Mouse (Mus musculus): ENCODE measurements around the gene Mllt6.

Gene Mllt6

GRCm38 (mm10) chr11:97666221-97666620 lies 3.0 kb downstream of the Mllt6 start:
- DNase-seq (ENCODE audit: low read depth in 2 of 2, low spot score in 2 of 2) = no peak

- no peak for DNase-seq (ENCODE audit: low read depth in 2 of 2, low spot score in 2 of 2)
Measured at GRCm38 (mm10) chr11:97666794-97667193, 3.6 kb downstream of the Mllt6 start.

- DNase-seq (ENCODE audit: low read depth in 2 of 2, low spot score in 2 of 2) = no peak
Measured at GRCm38 (mm10) chr11:97668160-97668559, 4.9 kb downstream of the Mllt6 start.

GRCm38 (mm10) chr11:97669268-97669667 lies 6.1 kb downstream of the Mllt6 start:
- DNase-seq (ENCODE audit: low read depth in 2 of 2, low spot score in 2 of 2) = no peak

GRCm38 (mm10) chr11:97669829-97670228 lies 6.6 kb downstream of the Mllt6 start:
- DNase-seq (ENCODE audit: low read depth in 2 of 2, low spot score in 2 of 2) = no peak

DNA sequence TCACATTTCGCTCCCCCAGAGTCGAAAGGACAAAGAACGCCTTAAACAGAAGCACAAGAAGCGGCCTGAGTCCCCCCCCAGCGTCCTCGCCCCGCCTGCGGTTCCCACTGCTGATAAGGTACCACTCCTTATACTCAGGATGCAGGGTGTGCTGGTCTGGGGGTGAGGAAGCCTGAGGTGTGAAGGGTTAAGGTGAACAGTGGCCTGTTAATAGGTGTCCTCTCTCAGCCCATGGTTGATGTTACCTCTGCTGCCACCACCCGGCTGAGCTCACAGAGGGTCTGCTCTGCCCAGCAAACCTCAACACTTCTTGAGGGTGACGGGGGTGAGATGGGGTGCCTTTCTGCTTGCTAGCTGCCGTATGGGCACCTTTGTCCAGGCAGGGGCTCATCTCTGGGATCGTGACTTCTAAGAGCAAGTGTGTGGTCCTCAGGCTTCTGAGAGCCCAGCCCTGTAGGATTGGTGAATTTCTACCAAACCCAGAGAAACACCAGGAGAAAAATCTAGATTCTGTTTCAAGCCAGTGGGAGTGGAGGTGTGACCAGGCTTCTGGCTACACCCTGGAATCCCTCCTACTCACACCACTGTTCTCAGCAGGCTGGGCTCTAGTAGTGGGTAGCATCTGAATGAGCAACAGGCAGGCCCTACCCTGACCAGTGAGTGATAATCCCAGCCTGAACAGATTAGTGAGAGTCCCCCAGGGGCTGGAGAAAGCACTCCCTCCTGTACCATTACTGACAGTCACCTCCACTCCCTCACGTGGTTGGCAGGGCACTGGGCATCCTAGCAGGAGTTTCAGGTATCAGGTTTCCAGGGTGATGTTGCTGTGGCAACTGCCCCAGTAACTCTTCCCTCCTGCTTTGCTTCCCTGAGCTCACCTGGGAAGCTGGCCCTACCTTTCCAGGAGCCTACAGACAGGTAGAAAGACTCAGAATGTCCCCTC lies 7.3 kb downstream of the Mllt6 start:
- no peak for DNase-seq (ENCODE audit: low read depth in 2 of 2, low spot score in 2 of 2)

- DNase-seq (ENCODE audit: low read depth in 2 of 2, low spot score in 2 of 2) = no peak
Measured at GRCm38 (mm10) chr11:97671177-97671527, 7.9 kb downstream of the Mllt6 start.

DNA sequence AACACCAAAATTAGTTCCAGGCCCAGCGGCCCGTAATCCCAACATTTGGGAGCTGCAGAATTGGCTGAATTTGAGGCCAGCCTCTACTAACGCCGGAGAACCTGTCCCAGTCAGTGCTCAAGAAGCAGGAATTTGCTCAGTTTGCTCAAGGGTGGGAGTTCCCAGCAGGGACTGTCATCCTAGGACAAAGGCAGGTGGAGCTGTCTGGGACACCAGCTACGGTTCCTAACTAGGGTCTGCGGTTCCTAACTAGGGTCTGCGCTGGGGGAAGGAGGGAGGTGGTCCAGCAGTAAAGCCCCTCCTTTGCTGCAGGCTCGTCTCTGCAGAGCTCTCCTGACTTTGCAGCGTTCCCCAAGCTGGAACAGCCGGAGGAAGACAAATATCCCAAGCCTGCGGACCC lies 9.9 kb downstream of the Mllt6 start:
- no peak for DNase-seq (ENCODE audit: low read depth in 2 of 2, low spot score in 2 of 2)

GRCm38 (mm10) chr11:97676050-97676754 lies 13.0 kb downstream of the Mllt6 start:
- DNase-seq (ENCODE audit: low read depth in 2 of 2, low spot score in 2 of 2) = no peak

GRCm38 (mm10) chr11:97677381-97677780 lies 14.2 kb downstream of the Mllt6 start:
- DNase-seq (ENCODE audit: low read depth in 2 of 2, low spot score in 2 of 2) = no peak

DNA sequence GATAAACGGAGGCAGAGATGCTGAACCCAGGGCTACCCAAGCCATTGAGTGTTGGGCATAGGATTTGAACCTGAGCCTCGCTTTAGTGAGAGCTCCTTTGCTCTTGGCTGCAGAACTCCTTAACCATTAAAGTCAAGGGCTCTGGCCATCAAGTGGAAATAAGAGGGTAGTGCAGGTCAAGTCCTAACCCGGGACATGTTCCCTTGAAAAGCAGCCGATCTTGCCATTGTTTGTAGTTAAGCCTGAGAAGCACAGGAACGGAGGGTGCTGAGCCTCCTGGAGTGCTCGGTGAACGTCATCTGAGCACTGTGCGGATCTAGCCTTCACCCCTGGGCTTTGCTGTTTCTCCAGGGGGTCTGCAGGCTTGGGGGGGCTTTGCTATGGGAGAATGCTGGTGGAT lies 14.6 kb downstream of the Mllt6 start:
- no peak for DNase-seq (ENCODE audit: low read depth in 2 of 2, low spot score in 2 of 2)

- DNase-seq (ENCODE audit: low read depth in 2 of 2, low spot score in 2 of 2) = no peak
Measured at GRCm38 (mm10) chr11:97678301-97678700, 15.1 kb downstream of the Mllt6 start.

GRCm38 (mm10) chr11:97680430-97680829 lies 17.2 kb downstream of the Mllt6 start:
- DNase-seq (ENCODE audit: low read depth in 2 of 2, low spot score in 2 of 2) = no peak

- no peak for DNase-seq (ENCODE audit: low read depth in 2 of 2, low spot score in 2 of 2)
Measured at GRCm38 (mm10) chr11:97682504-97683055, 19.4 kb downstream of the Mllt6 start.

DNA sequence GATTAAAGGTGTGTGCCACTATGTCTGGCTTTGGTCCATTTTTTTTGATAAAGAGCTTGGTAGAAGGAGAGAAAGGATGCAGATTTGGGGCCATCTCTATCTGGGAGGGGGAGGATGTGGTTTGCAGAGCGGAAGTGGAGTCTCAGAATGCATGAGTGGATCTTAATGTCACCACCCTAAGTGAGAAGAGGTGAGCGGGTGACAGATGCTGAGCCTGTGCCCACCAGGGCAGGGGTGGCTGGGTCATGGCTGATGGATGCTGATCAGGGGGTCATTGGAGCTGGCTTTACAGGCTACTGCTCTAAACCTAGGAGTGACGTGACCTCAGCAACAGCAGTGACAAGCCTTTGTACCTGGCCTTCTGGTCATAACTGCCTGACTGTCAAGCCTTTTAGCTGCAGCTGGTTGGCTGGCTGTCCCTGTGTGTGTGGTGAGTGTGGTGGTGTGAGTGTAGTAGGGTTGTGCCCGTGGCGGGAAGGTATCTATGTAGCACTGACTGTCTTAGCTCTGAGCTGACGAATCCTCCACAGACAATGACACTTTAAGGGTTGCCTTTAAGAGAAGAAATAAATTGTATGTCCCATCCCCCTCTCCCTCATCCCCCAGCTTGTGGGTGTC lies 21.0 kb downstream of the Mllt6 start:
- peak; percentile 50 to 66 for DNase-seq (ENCODE audit: low read depth in 2 of 2, low spot score in 2 of 2)

DNA sequence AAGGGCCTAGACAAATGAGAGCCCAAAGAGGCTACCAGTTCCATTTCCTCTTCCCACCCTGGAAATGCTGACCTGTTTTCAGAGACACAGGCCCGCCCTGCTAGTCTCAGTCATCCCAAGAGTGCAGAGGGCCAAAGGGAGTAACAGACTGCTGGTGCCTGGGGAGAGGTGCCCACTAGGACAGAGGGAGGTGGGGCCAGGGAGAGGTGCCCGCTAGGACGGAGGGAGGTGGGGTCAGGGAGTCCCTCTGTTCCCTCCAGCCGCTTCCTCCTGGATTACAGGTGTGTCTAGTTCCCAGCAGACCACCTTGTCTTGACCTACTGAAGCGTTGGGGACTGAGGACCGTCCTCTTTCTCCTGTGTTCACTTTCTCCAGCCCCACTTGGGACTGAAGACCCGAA lies 21.6 kb downstream of the Mllt6 start:
- DNase-seq (ENCODE audit: low read depth in 2 of 2, low spot score in 2 of 2) = no peak

GRCm38 (mm10) chr11:97685613-97686321 lies 22.6 kb downstream of the Mllt6 start, which contains the start of gene Cisd3:
Cisd3 (plus strand) TSS chr11:97685826.
- peak; percentile 70 to 76 for DNase-seq (ENCODE audit: low read depth in 2 of 2, low spot score in 2 of 2)

DNA sequence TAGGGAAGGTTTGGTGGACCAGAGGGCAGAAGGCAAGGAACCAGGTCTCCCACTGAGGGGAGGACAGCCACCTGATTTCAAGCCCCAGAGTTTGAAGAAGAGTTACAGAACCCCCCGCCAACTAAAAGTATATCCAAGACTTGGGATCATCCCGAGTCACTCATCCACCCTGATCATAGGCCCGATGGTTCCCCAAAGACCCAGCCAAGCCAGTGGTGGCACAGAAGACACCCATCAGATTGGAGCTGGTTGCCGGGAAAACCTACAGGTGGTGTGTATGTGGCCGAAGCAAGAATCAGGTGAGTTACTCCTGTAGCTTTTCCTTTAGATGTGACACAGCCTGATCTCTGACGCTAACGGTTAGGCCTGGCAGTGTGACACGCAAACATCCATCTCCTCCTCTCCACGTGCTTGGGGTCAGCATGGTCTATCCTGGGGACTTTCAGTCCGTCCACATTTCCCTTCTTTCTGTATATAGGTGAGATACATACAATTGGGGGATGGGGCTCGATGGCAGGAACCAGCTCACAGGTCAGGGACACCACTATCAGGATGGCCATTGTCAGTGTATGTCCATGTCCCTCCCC lies 23.2 kb downstream of the Mllt6 start:
- DNase-seq (ENCODE audit: low read depth in 2 of 2, low spot score in 2 of 2) = no peak

DNA sequence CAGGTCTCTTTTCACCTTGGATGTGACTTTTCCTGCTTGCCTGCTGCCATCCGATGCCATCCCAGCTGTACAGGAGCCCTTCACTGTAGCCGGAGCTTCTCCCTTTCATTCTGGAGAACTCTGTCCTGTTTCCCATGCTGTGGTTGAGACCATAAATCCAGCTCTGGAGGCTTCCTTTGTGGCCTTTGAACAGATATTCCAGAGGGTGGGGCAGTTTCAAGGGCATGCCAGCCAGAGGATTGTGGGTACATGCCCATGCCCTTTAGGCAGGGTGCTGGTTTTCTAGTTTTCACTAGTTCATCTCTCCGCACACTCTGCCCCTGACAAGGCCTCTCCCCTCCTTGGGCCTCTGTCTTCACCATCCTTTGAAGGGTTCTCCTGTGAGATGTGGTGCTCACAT lies 23.8 kb downstream of the Mllt6 start:
- DNase-seq (ENCODE audit: low read depth in 2 of 2, low spot score in 2 of 2) = no peak

GRCm38 (mm10) chr11:97689861-97690260 lies 26.6 kb downstream of the Mllt6 start:
- DNase-seq (ENCODE audit: low read depth in 2 of 2, low spot score in 2 of 2) = peak; percentile 74 to 82

GRCm38 (mm10) chr11:97694435-97694834 lies 31.2 kb downstream of the Mllt6 start:
- DNase-seq (ENCODE audit: low read depth in 2 of 2, low spot score in 2 of 2) = no peak

Data from CD8-positive naive resting alpha-beta T cell, adult 2 months (primary cell).